Comparison of ENCODE assay signal across 9 mouse cellular contexts in the genomic region with DNA sequence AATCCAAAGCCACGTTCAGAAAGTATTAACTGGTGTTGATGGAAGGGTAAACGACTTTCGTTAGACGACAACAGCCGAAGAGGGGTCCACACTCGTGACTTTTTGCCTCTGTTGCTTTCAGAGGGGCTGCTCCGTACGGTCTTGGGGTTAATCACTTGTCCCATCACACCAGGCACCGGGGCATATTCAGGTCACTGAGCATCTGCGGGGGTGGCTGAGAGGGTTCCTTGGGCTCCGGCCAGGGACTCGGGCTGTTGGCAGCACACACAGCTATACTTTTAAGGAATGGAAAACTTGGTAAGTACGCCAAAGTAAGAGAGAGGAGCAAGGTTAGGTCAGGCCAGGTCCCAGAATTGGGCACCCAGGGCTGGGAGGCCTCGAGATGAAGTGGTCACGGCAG. TPM values are rescaled to one million over a fixed set of nuclear protein-coding genes. Genes with fewer than 3 reads are reported as not detected.
DNase-seq lines count a peak whose midpoint lies in the region; ATAC-seq and TF ChIP-seq lines count a peak whose summit lies in the region.
"Had no signal": no experiment of that assay in that cellular context is flagged by ENCODE, and none has a peak within 500 bp of the region (broad histone marks: within the 10 kb centered on the region; RNA-seq: fewer than 3 reads in every experiment).

No protein-coding gene starts in this region.

- TF ChIP-seq CTCF in kidney, postnatal 0 days (IDR thresholded peaks at IDR 0.05; ENCODE audit: low read depth): no peak

- H3K9me3 ChIP-seq in heart, embryonic 15.5 days (replicated peaks): no peaks in the 10 kb centered on the region
- H3K9me3 ChIP-seq in kidney, postnatal 0 days (replicated peaks; ENCODE audit: low read length): no peaks in the 10 kb centered on the region

- 51% methylated on average over 15 of the region's 15 CpGs for WGBS in heart, embryonic 15.5 days
- 14% methylated on average over 15 of the region's 15 CpGs for WGBS in kidney, postnatal 0 days

- H3K4me3 ChIP-seq in heart, embryonic 15.5 days: no peak overlapping the region
- H3K4me3 ChIP-seq in kidney, postnatal 0 days (replicated peaks; ENCODE audit: low read depth, low read length): peak overlapping the region; percentile 18

- H3K27me3 ChIP-seq in heart, embryonic 15.5 days: no peaks in the 10 kb centered on the region
- H3K27me3 ChIP-seq in kidney, postnatal 0 days (ENCODE audit: insufficient read depth, low read length): no peaks in the 10 kb centered on the region

- H3K4me2 ChIP-seq in heart, embryonic 15.5 days: peak overlapping the region; percentile 42
- H3K4me2 ChIP-seq in kidney, postnatal 0 days (ENCODE audit: low read length): peak overlapping the region; percentile 51

- no peak overlapping the region for H3K9ac ChIP-seq in heart, embryonic 15.5 days
- H3K9ac ChIP-seq in kidney, postnatal 0 days (ENCODE audit: low read depth, low read length): no peak overlapping the region

- H3K36me3 ChIP-seq in heart, embryonic 15.5 days: no peaks in the 10 kb centered on the region
- no peaks in the 10 kb centered on the region for H3K36me3 ChIP-seq in kidney, postnatal 0 days (ENCODE audit: insufficient read depth, low read length)

- H3K27ac ChIP-seq in heart, embryonic 15.5 days: no peak overlapping the region
- peak overlapping the region; percentile 62; the same call in 1 of the 2 replicates for H3K27ac ChIP-seq in kidney, postnatal 0 days

- ATAC-seq in cerebellum, adult (ENCODE audit: insufficient number of reproducible peaks, low FRiP score, low TSS enrichment): no peak
- no peak for ATAC-seq in heart, embryonic 15.5 days (replicated peaks; ENCODE audit: insufficient number of reproducible peaks, insufficient read depth, low FRiP score, low read depth)
- peak; percentile 35 for ATAC-seq in kidney, postnatal 0 days (replicated peaks; ENCODE audit: low FRiP score, low read depth)

- DNase-seq in cerebellum, adult 11 months: peak; percentile 4
- DNase-seq in adrenal gland, postnatal 10 days: peak; percentile 61
- peak; percentile 62 for DNase-seq in kidney, postnatal 0 days (ENCODE audit: low spot score)
- DNase-seq in retina, embryonic 14.5 days (ENCODE audit: low spot score): peak; percentile 58
- DNase-seq in thymus, postnatal 0 days (ENCODE audit: low spot score): no peak
- DNase-seq in spleen, postnatal 4 days (ENCODE audit: low spot score in 2 of 2): no peak

- H3K4me1 ChIP-seq in heart, embryonic 15.5 days (replicated peaks): peaks cover 7% of the 10 kb centered on the region; the same call in 1 of the 2 replicates
- peaks cover 18% of the 10 kb centered on the region; the same call in 1 of the 2 replicates for H3K4me1 ChIP-seq in kidney, postnatal 0 days (replicated peaks; ENCODE audit: insufficient read depth, low read length)

RNA-seq across cellular contexts. Expression of a gene that starts 50.7 kb away (rescaled TPM):
- total RNA-seq in adrenal gland, postnatal 10 days (2021): 10 to 100 TPM; 13.4 to 14.4 TPM
- polyA plus RNA-seq in heart, embryonic 15.5 days (2015; fragmentation: Nextera tagmentation; extraction: Ambion mirVana): 14.1 and 15.9 TPM in 2 replicates
- 23.6 and 27.5 TPM in 2 replicates for polyA plus RNA-seq in kidney, postnatal 0 days (2015; fragmentation: Nextera tagmentation; extraction: Ambion mirVana)
- polyA plus RNA-seq in thymus, postnatal 0 days (2015; fragmentation: Nextera tagmentation; extraction: Ambion mirVana): 36.1 and 36.5 TPM in 2 replicates

RNA-seq across cellular contexts. Expression of a gene that starts 57.5 kb away (rescaled TPM):
- not detected for total RNA-seq in adrenal gland, postnatal 10 days (2021)
- polyA plus RNA-seq in heart, embryonic 15.5 days (2015; fragmentation: Nextera tagmentation; extraction: Ambion mirVana): not detected in 2 replicates
- not detected in 2 replicates for polyA plus RNA-seq in kidney, postnatal 0 days (2015; fragmentation: Nextera tagmentation; extraction: Ambion mirVana)
- polyA plus RNA-seq in thymus, postnatal 0 days (2015; fragmentation: Nextera tagmentation; extraction: Ambion mirVana): not detected in 2 replicates
- total RNA-seq: layer of hippocampus, postnatal 10 days had no signal

RNA-seq across cellular contexts. Expression of a gene that starts 59.8 kb away (rescaled TPM):
- under 1 TPM; 0.39 to 0.54 TPM for total RNA-seq in adrenal gland, postnatal 10 days (2021)
- not detected in 2 replicates for polyA plus RNA-seq in heart, embryonic 15.5 days (2015; fragmentation: Nextera tagmentation; extraction: Ambion mirVana)
- polyA plus RNA-seq in kidney, postnatal 0 days (2015; fragmentation: Nextera tagmentation; extraction: Ambion mirVana): not detected in 2 replicates
- not detected in 2 replicates for polyA plus RNA-seq in thymus, postnatal 0 days (2015; fragmentation: Nextera tagmentation; extraction: Ambion mirVana)

Comparison
In these comparisons a context has a peak if more than half of its experiments do, and no peak if none do; other contexts are left out.
1. DNase-seq: peak in cerebellum, adult 11 months (single experiment), adrenal gland, postnatal 10 days (single experiment), kidney, postnatal 0 days (single experiment) and retina, embryonic 14.5 days (single experiment); none in thymus, postnatal 0 days (single experiment) and spleen, postnatal 4 days (0 of 2).